Mouse (Mus musculus): Measurements from ENCODE around the gene Duoxa2. TPM values are rescaled to one million over a fixed set of nuclear protein-coding genes. Genes with fewer than 3 reads are reported as not detected.
A peak's percentile ranks its signal among the peaks of the same experiment; 100 is the strongest.

Gene Duoxa2
- not detected in 3 replicates for total RNA-seq (2017)

DNA sequence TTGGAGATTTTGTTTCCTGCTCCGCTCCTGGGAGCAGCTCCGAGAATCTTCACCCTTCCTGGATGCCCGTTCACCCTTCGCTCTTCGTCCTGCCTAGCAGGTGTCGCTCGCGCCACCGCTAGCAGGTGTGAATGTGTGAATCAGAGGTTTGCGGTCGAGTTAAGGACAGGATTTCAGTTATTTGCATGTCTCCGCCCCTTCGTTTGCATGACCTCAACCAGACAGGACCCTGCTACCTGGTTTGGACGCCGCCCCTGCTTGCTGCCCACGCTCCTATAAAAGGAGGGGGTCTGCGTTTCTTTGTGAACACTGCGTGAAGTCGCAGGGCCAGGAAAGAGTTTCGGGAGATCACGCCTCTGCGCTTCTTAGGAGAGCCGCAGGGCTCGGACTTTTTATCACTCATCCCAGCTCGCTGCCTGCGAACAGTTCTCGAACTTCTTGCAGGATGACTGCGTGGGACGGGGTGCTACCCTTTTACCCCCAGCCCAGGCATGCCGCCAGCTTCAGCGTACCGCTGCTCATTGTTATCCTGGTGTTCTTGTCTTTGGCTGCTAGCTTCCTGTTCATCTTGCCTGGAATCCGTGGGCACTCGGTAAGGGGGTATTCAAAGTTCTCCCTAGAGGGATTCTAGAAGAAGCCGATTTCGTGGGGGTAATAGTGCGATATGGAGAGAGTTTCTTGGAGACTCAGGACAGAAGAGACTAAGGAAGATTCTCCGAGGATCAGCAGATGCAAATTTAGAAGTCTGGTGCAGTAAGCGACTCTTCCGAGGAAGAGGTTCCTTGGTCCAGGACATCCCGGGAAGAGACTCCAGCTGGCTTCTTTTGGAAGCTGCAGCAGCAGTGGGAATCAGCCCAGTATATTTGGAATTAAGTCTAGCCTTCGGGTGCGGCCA is at the start of gene Duoxa2:
TSS of gene Duoxa2 (plus strand) at position 305 of the 895 bp plus-strand sequence.
- 0 out of 2 replicates have a peak, but pooled peaks have one; percentile 4 for ATAC-seq (replicated peaks; ENCODE audit: insufficient number of reproducible peaks, low FRiP score, low TSS enrichment, poor library complexity, severe bottlenecking)

DNA sequence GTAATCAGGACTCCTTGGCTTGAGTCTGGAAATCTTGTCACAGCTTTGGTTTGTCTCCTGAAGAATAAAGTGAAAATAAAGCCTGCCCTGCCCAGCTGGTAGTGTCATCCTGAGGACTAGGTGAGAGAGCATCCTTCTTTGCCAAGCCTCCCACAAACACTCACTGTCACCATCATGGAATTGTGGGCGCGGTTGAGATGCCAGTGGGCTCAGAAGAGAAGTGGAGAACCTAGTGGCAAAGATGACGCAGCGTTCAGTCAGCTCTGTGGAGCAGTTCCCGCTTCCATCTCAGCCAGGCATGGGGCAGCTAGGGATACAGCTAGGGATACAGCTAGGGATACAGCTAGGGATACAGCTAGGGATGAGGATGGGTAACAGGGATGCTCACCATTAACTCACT is 42.7 kb upstream of the Duoxa2 start:
- ATAC-seq (replicated peaks; ENCODE audit: insufficient number of reproducible peaks, low FRiP score, low TSS enrichment, poor library complexity, severe bottlenecking), result no peak

DNA sequence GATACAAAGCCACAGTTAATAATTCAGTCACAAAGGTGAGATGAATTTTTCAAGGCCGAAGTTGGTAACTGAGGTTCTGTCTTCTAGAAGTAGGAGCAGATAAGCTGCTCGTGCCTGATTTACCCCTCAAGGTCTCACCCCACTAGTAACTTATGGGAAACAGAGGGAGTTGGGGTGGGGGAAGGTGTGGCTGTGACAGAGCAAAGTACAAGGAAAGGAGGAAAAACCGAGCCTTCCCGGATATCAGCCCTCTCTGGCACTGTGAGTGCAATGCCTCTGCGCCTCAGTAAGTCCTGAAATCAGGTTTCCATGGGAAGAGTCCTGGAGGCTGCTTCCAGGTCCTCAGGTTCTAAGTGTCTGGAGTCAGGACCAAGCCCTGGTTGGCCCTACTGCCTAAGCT is 38.0 kb upstream of the Duoxa2 start:
- ATAC-seq (replicated peaks; ENCODE audit: insufficient number of reproducible peaks, low FRiP score, low TSS enrichment, poor library complexity, severe bottlenecking), result no peak

DNA sequence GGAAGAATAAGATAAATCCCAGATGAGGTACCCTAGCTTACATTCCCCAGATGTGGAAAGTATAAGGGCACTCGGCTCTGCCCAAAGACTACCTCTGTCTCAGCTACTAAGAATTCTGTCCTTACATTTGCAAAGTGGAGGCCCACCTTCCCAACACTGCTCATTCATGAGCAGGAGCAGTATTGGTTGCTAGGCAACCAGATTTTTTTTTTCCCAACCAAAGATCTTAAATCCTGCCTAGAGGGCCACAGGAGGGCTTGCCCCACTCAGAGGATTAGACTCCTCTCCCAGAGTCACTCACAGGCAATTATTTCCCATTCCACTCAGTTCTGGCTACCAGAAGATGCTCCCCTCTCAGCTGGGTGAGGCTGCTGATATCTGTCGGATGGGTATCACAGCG is 34.0 kb upstream of the Duoxa2 start:
- ATAC-seq (replicated peaks; ENCODE audit: insufficient number of reproducible peaks, low FRiP score, low TSS enrichment, poor library complexity, severe bottlenecking), result no peak

DNA sequence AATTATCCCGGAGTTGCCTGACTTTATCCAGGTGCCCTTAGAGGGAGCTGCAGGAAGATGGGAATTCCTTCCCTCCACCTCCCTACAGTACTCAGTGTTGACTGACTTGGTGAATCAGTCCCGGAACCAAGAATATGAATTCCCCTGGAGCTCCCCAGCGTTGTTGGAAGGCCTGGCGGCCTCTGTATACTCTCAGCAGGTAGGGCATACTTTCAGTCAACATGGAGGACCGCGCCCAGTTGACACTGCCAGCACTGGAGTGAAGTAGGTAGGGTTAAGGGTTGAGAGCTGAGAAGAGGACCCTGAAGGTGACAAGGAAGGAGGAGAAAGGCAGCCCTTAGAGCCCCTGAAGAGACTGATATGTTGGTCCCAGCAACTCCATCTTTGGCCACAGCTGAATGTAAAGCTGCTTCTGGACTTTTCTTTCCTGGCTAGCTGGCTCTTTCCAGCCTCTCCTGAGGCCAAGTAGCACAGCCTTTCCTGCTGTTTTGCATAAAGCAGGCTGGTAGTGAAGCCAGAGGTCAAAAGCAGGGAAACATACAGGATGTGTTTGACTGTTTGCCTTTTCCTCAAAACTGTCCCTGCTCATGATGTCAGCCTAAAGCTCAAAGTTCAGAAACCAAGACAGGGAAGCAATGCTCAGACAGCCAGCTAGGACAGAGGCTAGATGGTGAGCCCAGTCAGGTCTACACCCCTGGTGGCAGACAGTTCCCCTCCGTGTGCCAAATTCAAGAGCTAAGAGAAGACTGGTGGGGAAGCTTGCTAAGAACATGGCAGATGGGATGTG is 32.1 kb upstream of the Duoxa2 start:
- no peak for ATAC-seq (replicated peaks; ENCODE audit: insufficient number of reproducible peaks, low FRiP score, low TSS enrichment, poor library complexity, severe bottlenecking)

DNA sequence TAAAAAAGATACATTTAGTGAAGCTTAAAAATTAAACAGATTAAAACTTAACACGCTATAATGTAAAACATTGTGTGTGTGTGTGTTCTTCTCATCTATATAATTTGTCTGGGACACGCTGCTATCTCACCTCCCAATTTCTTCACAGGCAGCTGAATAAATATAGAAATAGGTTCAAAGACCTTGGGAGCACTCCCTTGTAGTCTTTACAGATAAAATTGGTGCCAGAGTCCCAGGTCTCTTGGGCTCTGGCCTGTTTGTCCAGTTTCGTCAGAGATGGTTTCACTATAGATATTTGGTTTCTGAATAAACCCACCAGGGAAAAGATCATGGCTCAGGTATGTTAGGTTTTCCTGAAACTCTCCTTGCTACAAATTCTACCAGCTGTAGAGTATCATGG is 19.9 kb upstream of the Duoxa2 start:
- ATAC-seq (replicated peaks; ENCODE audit: insufficient number of reproducible peaks, low FRiP score, low TSS enrichment, poor library complexity, severe bottlenecking), result no peak

DNA sequence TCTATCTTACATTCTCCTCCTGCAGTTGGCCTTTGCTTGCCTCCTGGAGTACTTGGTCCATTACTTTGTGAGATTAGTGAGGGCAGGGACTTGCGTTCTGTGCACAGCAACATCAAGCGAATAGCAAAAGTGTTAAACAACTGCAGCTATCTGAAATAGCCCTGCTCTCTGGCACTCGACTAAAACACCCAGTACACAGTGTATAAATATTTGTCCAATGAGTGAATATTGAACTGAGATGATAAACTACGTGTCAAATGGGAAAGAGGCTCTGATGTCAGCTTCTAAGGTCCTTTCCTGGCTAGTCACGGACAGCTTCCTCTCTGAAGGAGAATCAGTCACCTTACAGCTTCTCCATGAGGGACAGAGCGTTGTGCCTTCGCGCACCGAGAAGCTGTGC is 14.6 kb upstream of the Duoxa2 start:
- no peak for ATAC-seq (replicated peaks; ENCODE audit: insufficient number of reproducible peaks, low FRiP score, low TSS enrichment, poor library complexity, severe bottlenecking)

DNA sequence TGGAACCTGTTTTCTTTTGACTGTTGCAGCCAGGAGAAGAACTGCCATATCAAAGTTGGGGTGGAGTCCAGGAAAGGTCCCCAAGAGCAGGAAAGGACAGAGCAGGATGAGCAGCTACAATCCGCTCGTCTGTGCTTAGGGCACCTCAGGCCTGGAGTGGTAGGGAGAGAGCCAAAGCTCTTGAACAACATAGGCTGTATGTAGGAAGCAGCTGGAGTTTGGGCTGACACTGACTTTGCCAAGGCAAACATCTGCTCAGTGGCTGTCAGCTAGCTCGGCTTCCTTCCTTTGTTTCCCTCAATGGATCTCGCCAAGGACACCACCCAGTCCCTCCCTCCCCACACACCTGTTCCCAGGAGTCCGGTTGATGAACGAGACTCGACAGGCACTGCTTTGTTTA is 12.6 kb upstream of the Duoxa2 start:
- ATAC-seq (replicated peaks; ENCODE audit: insufficient number of reproducible peaks, low FRiP score, low TSS enrichment, poor library complexity, severe bottlenecking), result no peak

DNA sequence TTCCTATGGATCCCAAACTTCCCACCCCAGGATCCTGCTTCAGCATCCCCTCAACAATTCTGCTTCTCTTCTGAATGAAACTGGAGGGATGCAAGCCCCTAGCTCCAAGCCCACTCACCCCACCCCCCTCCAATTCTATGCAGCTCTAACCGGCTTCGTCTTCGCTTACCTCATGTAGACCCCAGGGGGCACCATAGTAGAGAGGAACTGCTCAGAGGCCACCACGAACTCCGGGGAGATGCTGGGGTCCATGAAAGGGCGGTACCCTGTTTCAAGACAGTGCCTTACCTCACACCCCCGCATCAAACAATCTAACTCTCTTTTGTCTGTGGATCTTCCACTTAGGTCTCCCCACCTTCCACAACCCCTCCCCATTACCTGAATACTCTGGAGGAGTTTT is 3.8 kb upstream of the Duoxa2 start:
- ATAC-seq (replicated peaks; ENCODE audit: insufficient number of reproducible peaks, low FRiP score, low TSS enrichment, poor library complexity, severe bottlenecking), result no peak

DNA sequence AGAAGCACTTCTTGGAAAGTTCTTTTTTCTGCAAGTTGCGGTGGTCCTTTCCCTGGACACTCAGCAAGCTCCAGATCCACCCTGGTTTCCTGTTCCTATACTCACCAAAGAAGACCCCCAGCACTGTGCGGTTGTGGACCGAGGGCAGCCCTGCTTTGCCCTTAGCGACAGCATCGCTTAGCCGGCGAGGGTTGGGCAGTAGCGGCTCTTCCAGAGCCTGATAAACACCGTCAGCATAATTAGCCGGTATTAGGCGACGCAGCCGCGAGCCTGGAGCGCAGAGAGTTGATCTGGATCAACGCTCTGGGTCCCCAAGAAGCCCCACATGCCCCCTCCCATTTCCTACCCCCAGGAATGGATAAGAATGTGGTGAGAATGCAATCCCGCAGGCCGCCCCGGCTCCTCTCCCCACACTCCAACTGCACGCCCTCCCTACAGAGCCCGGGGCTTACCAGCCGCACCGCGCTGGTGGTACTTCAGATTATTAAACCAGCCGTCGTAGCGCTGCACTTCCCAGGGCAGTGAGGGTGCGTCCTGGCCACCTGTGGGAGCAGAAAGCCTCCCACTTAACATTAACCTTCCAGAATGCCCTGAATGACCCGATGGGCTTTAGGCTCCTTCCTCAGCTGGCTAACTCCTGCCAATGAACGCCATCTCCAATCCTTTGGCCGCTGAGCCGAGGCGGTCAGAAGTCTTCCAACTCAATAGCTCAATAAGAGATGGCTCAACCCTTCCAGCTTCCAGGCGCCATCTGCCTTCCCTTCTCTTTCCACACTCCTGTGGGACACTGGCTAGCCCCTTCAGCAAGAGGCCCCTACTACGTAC is 1.2 kb upstream of the Duoxa2 start:
- no peak for ATAC-seq (replicated peaks; ENCODE audit: insufficient number of reproducible peaks, low FRiP score, low TSS enrichment, poor library complexity, severe bottlenecking)

DNA sequence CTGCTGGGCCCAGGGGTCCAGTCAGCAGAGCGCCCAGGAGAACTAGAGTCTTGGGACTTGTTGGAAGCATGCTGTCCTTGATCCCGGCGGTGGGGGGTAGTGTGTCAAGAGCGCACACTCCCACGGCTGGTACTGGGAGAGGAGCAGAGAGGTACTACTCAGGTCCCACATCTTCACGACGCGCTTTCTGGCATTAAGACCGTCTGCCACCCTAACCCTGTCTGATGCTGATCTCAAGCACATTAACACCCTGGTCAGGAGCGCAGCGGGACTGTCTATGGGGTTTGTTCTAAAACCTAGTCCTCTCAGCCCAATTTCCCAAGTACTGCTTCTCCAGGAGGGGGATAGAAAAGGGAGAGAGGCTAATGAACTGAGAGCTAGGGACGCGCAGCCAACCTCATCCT is 602 bp upstream of the Duoxa2 start, which contains the start of gene Duox2:
TSS of gene Duox2 (minus strand) at position 354 of the 404 bp plus-strand sequence.
- no peak for ATAC-seq (replicated peaks; ENCODE audit: insufficient number of reproducible peaks, low FRiP score, low TSS enrichment, poor library complexity, severe bottlenecking)

DNA sequence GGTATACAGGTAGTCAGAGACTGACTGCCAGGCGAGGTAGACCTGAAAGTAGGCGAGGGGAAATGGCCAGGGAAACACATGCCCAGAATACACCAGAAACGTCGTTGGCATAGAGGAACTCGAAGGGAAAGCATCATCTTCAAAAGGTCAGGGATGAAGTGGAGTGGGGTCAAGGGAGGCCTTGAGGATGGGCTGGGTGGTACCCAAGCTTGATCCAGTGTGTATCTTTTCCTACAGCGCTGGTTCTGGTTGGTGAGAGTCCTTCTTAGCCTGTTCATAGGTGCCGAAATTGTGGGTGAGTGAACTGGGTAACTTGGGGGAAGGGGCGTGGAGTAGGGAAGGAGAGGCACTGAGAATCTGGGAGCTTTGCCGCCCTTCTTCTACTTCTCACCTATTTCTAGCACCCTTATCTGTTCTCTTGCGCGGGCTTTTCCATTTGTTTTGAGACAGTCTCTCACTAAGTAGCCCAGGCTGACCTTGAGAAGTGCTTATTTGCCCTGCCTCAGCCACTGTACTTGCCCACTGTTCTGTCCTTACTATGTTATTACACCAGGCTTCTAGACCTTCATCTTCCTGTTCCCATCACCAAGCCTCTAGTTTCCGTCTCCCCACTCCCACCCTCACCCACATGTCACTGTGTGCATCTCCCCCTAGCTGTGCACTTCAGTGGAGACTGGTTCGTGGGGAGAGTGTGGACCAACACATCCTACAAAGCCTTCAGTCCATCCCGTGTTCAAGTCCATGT is 1.4 kb downstream of the Duoxa2 start:
- ATAC-seq (replicated peaks; ENCODE audit: insufficient number of reproducible peaks, low FRiP score, low TSS enrichment, poor library complexity, severe bottlenecking), result no peak

DNA sequence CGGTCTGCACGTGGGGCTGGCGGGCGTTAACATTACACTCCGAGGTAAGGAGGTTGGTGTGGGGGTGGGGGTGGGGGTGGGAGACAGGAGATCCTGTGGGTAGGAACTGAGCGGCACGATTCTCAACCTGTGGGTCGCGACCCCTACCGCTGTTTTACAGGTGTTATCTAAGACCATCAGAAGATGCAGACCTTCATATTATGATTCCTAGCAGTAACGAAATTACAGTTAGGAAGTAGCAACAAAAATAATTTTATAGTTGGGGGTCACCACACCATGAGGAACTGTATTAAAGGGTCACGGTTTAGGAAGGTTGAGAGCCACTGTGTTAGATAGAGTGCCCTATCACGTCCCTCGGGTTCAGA is 1.9 kb downstream of the Duoxa2 start:
- ATAC-seq (replicated peaks; ENCODE audit: insufficient number of reproducible peaks, low FRiP score, low TSS enrichment, poor library complexity, severe bottlenecking), result no peak

DNA sequence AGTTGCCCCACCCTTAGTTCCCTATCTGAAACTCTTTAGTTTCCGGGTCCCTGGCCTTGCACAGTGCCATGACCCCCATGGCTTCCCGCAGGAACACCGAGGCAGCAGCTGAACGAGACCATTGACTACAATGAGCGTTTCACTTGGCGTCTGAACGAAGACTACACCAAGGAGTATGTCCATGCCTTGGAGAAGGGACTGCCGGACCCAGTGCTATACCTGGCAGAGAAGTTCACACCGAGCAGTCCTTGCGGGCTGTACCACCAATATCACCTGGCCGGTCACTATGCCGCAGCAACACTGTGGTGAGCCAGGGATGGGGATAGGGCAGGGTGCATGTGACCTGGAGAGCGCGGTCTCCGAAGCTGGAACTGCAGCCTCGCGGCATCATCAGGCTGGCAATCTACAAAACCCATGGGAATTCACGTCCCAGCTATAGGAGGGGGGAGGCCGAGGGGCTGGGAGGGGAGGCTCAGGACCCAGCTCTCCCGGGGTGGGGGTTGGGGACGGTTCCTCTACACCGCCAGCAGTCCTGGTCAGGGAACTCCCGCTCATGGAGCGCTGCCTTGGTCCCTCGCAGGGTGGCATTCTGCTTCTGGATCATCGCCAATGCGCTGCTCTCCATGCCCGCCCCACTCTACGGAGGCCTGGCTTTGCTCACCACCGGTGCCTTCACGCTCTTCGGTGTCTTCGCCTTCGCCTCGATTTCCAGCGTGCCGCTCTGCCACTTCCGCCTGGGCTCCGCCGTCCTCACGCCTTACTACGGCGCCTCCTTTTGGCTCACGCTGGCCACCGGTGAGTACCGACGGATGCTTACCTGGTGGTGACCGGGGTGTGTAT is 2.6 kb downstream of the Duoxa2 start:
- no peak for ATAC-seq (replicated peaks; ENCODE audit: insufficient number of reproducible peaks, low FRiP score, low TSS enrichment, poor library complexity, severe bottlenecking)

DNA sequence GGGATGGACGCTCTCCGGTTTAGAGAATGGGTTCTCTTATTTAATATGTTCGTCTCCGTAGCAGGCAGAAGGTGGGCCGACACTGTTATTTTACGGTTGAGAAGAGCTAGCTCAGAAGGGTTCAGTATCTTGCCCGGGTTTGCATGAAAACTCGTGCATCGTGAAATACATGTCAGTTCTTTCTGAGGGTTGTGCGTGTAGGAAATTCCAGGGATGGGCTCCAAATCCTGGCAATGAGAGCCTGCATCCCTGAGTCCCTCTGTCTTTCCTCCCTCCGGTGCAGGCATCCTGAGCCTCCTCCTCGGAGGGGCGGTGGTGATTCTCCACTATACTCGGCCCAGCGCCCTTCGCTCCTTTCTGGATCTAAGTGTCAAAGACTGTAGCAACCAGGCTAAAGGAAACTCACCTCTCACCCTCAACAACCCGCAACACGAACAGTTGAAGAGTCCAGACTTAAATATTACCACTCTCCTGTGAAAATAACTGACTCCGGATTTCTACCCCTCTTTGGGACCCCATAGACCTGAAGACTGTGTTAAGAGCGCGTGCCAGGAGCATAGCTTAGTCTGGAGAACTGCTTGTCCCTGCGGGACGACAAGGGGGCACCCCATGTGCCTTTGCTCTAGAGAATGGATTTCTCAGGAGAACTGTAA is 3.3 kb downstream of the Duoxa2 start:
- ATAC-seq (replicated peaks; ENCODE audit: insufficient number of reproducible peaks, low FRiP score, low TSS enrichment, poor library complexity, severe bottlenecking), result no peak

DNA sequence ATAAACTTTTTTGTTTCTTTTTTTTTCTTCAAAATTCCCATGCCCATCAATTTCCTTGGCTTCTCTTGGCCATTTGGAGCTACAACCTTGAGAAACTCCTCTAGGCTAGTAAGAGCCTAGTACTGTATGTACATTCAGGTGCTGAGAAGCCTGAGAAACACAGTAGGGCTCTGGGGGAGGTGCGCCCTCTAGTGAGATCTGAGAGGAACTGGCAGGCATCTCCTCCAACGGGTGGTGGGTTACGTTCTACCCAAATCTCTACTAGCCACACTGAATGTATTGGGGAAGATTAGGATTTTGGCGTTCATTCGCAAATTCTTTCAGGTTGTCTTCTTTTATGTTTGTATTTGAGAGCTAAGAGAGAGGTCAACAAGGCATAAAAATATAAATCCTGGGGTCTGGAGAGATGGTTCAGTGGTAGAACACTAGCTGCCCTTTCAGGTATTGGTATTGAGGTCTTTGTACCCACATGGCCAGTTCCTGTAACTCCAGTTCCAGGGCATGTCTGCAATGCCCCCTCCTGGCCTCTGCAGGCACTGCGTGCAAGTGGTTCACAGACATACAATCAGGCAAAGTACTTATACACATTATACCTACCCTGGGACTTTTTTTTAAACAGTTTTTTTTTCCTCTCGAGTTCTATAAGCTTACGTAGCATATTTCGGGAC is 4.0 kb downstream of the Duoxa2 start:
- ATAC-seq (replicated peaks; ENCODE audit: insufficient number of reproducible peaks, low FRiP score, low TSS enrichment, poor library complexity, severe bottlenecking), result 0 out of 2 replicates have a peak, but pooled peaks have one; percentile 33

DNA sequence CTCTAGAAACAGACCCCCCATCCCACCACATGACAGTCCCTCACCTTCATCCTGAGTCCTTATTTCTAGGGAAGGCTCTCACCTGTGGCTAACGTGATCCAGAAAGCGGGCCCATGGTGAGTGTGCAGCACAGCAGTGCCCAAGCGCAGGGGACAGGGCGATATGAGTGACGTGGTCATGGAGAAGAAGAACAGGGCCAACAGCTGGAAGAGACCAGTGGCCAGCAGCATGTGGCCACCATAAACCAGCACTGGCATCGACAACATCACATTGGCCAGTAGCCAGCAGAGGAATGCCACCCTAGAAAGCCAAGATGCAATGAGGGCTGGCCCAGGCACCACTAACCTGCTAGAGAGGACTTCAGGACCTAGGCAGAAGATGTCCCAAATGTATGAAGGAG is 5.8 kb downstream of the Duoxa2 start:
- ATAC-seq (replicated peaks; ENCODE audit: insufficient number of reproducible peaks, low FRiP score, low TSS enrichment, poor library complexity, severe bottlenecking), result no peak

All from monocyte, adult 5-6 weeks (primary cell).